Mouse (Mus musculus) heart, postnatal 0 days (tissue): ENCODE measurements around the gene Ercc4. TPM values are rescaled to one million over a fixed set of nuclear protein-coding genes. Genes with fewer than 3 reads are reported as not detected.

ENCODE experiments used
- ATAC-seq: fragments of 200-750 bp; cut with Nextera tagmentation; 2 replicates; pipeline ENCODE4 v1.8.0; 2017; ENCODE audit warnings: low read depth, moderate number of reproducible peaks, moderate library complexity; ENCODE audit not compliant: insufficient read depth
- DNase-seq: peaks from one replicate; pipeline ENCODE4 v3.0.0-alpha.2; 2016; ENCODE audit warnings: low spot score
- H3K27ac ChIP-seq: fragments of 300-500 bp; sonication (generic); 2 replicates; pipeline ENCODE4 v1.5.1; 2014; ENCODE audit warnings: low read depth, mild to moderate bottlenecking
- H3K27me3 ChIP-seq: fragments of 300-500 bp; sonication (generic); 2 replicates; pipeline ENCODE4 v1.6.1; 2014; ENCODE audit warnings: low read length, mixed read lengths; ENCODE audit not compliant: control insufficient read depth, insufficient read depth
- H3K36me3 ChIP-seq: fragments of 300-500 bp; sonication (generic); replicated peaks from 2 replicates; pipeline ENCODE4 v1.6.1; 2014; ENCODE audit warnings: low read length, mixed read lengths; ENCODE audit not compliant: control insufficient read depth, insufficient read depth
- H3K4me1 ChIP-seq: fragments of 300-500 bp; sonication (generic); 2 replicates; pipeline ENCODE4 v1.6.1; 2014; ENCODE audit warnings: antibody characterized with exemption; ENCODE audit not compliant: control insufficient read depth, insufficient read depth
- H3K4me2 ChIP-seq: fragments of 300-500 bp; sonication (generic); 2 replicates; pipeline ENCODE4 v1.6.1; 2014; ENCODE audit warnings: low read depth, mild to moderate bottlenecking, low read length, moderate library complexity
- H3K4me3 ChIP-seq: fragments of 300-500 bp; sonication (generic); 2 replicates; pipeline ENCODE4 v1.5.1; 2014; ENCODE audit warnings: low read depth, low read length
- H3K9ac ChIP-seq: fragments of 300-500 bp; sonication (generic); replicated peaks from 2 replicates; pipeline ENCODE4 v1.6.1; 2014; ENCODE audit warnings: low read depth, low read length, mixed read lengths
- H3K9me3 ChIP-seq: fragments of 300-500 bp; sonication (generic); replicated peaks from 2 replicates; pipeline ENCODE4 v1.6.1; 2016; ENCODE audit warnings: low read length; ENCODE audit not compliant: control insufficient read depth
- CTCF ChIP-seq: IDR thresholded peaks from 2 replicates; pipeline ENCODE4 v1.5.1; 2016; ENCODE audit warnings: antibody characterized with exemption, control low read depth, low read depth
- EP300 ChIP-seq: IDR thresholded peaks from 2 replicates; pipeline ENCODE4 v1.6.1; 2016; ENCODE audit warnings: antibody characterized with exemption, low read depth
- WGBS: fragments of 180-500 bp; shearing (Covaris S2); extraction: QIAGEN DNeasy Blood & Tissue Kit; methylation state at CpG from one replicate; pipeline ENCODE4 v1.1.7; 2014; 5-methylcytosine and 5-hydroxymethylcytosine counted together
- polyA plus RNA-seq: library from polyadenylated mRNA; unstranded; fragments of >200 nt; fragmentation: Nextera tagmentation; extraction: Ambion mirVana; gene quantifications from 2 replicates; pipeline ENCODE4 v1.2.1, GENCODE M21; 2015
- total RNA-seq: library from RNA; depleted of rRNA; stranded (reverse); fragments of >200 nt; gene quantifications from 2 replicates; pipeline ENCODE4 v1.2.3, GENCODE M21; 2014; ENCODE audit warnings: low replicate concordance

Ercc4 gene
- total and polyA plus RNA-seq, 2 experiments from 2014 or later = 5.9 to 10.7 TPM

DNA sequence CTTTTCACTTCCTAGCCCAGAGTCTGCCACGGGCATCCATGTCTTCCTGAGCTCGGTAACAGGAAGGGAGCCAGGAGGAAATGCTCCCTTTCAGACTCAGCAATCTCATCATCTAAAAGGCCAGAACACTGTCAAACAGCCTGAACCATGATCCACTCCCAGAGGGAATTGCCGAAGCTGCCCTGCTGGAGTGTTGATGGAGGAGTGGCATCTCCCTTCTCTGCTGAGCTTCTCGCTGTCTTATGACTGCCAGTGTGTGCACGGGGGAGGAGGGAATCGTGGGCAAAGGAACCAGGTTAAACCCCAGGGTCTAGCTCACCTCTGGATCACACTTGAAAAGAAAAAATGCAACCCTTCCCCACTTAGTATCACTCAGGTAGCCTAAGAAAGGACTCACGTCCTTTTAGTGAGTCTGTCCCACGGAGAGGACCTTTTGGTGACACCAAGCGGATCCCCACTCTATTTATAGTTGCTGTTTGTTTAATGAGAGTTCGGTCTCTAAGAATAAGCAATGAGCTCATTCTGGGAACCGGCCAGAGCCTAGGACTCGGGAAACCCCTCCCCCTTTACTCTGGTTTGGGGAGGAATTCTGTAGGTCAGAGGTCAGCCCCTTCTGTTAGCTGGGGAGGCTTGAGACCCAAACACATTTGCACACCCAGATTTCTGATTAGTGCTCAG lies 80.1 kb downstream of the Ercc4 start:
- peak; percentile 91 for DNase-seq
- peak overlapping the region; percentile 37 for H3K4me2 ChIP-seq
- H3K27ac ChIP-seq = peak overlapping the region; percentile 88
- peaks cover 45% of the 10 kb centered on the region for H3K4me1 ChIP-seq
- 4% methylated on average over 12 of the region's 12 CpGs for WGBS
- no peaks in the 10 kb centered on the region for H3K27me3 ChIP-seq
- H3K36me3 ChIP-seq = no peaks in the 10 kb centered on the region
- no peak overlapping the region for H3K4me3 ChIP-seq
- peak overlapping the region; percentile 45; the same call in 1 of the 2 replicates for H3K9ac ChIP-seq
- ATAC-seq = peak; percentile 79
- no peaks in the 10 kb centered on the region for H3K9me3 ChIP-seq
- TF ChIP-seq EP300 (0 out of 2 replicates have a peak, but pooled peaks have one; percentile 58), CTCF (no peak)

DNA sequence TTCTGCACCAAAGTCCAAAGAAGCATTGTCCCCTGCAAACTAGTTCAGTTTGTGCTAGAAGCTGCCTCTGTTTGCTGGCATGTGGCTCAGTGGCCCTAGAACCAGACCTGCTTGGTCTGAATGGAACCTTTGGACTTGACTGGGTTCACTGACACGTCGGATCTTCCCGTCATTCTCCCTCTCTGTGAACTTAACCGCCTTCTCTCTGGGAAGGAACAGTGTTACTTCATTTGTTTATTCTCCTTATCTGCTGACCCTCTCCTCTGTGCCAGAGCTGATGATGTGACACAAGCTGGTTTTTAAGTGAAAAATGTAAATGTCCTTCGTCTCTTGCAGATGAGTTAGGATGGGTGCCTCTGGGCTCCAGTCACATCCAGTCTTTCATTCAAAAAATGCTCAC lies 81.0 kb downstream of the Ercc4 start:
- Histone ChIP-seq H3K27me3 (no peaks in the 10 kb centered on the region), H3K27ac (peak overlapping the region; percentile 88), H3K4me3 (no peak overlapping the region), H3K9me3 (no peaks in the 10 kb centered on the region), H3K36me3 (no peaks in the 10 kb centered on the region), H3K4me2 (no peak overlapping the region), H3K9ac (no peak overlapping the region), H3K4me1 (peaks cover 54% of the 10 kb centered on the region)
- 55% methylated on average over 5 of the region's 5 CpGs for WGBS
- TF ChIP-seq CTCF = no peak
- TF ChIP-seq EP300 = no peak
- ATAC-seq (no peak), DNase-seq (peak; percentile 24)

DNA sequence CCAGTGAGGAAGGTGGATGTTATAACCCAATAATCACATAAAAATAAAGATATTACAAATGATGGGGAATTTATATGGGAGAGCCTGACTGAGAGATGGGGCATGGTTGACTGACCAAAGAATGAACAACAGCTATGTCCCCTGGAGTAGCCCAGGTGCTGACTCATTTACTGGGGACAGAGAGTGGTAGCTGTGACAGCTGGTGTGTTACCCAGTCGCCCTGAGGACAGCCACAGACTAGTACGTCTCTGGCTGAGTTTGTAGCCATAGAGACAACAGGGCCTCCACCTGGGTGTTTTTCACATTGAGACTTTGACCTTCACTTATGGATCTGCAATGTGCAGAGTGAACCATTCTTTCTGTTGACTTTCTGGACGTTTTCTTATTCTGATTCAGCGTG lies 81.7 kb downstream of the Ercc4 start:
- no peak for DNase-seq
- Histone ChIP-seq H3K9ac (no peak overlapping the region), H3K27me3 (no peaks in the 10 kb centered on the region), H3K36me3 (no peaks in the 10 kb centered on the region), H3K4me1 (peaks cover 55% of the 10 kb centered on the region), H3K9me3 (no peaks in the 10 kb centered on the region), H3K4me3 (no peak overlapping the region), H3K4me2 (no peak overlapping the region), H3K27ac (no peak overlapping the region)
- TF ChIP-seq CTCF = no peak
- no peak for TF ChIP-seq EP300
- 55% methylated on average over 4 of the region's 4 CpGs for WGBS
- ATAC-seq = no peak

DNA sequence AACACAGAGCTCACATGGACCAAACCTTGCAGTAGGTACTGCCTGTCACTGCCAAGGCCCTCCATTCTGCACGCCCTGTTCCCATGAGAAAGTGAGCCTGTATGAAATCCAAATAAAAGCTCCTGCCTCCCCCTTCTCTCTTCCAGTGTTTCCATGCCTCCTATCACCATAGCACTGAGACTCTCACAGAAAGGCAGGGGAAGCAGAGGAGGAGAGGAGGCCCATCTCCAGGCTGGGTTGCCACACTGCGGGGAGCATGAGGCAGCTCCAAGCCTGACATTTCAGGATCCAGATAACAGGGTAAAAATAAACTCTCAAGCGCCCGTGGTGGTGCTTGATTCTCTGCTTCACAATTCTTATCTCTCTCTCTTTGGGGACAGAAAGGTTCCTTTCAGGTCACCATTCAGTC lies 84.2 kb downstream of the Ercc4 start:
- peak; percentile 91 for DNase-seq
- Histone ChIP-seq H3K27me3 (no peaks in the 10 kb centered on the region), H3K4me3 (no peak overlapping the region), H3K36me3 (no peaks in the 10 kb centered on the region), H3K4me2 (no peak overlapping the region), H3K27ac (peak overlapping the region; percentile 90), H3K4me1 (peaks cover 51% of the 10 kb centered on the region), H3K9me3 (no peaks in the 10 kb centered on the region), H3K9ac (no peak overlapping the region)
- no peak; the same call in 1 of the 2 replicates for TF ChIP-seq CTCF
- 0 out of 2 replicates have a peak, but pooled peaks have one; percentile 58 for TF ChIP-seq EP300
- peak; percentile 89 for ATAC-seq
- WGBS = 14% methylated on average over 4 of the region's 4 CpGs

DNA sequence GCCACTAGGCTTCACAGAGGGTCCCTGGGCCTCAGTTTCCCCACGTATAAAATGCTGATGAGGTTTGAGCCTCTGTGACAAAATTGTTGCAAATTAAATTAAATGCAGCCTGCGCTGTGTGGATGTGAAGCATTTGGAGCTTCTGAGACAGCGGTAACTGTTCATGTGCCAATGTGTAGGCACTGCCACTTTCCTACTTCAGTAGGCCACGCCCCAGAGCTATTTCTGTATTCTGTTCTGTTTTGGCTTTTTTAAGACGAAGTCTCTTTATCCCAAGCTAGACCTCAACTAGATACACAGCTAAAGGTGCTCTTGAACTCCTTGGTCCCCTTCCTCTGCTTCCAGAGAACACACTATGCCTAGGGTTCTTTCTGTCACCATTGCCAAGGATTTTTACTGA lies 85.4 kb downstream of the Ercc4 start:
- Histone ChIP-seq H3K27ac (0 out of 2 replicates have a peak overlapping the region, but pooled peaks have one; percentile 13), H3K9me3 (no peaks in the 10 kb centered on the region), H3K9ac (no peak overlapping the region), H3K4me2 (no peak overlapping the region), H3K4me1 (peaks cover 40% of the 10 kb centered on the region), H3K27me3 (no peaks in the 10 kb centered on the region), H3K36me3 (no peaks in the 10 kb centered on the region), H3K4me3 (no peak overlapping the region)
- TF ChIP-seq EP300 = no peak
- TF ChIP-seq CTCF = no peak
- DNase-seq (no peak), ATAC-seq (no peak)
- 65% methylated on average over 5 of the region's 5 CpGs for WGBS
